19 mouse cellular contexts compared by ENCODE assay signal in genomic region chr17:12059041-12059440, GRCm38 (mm10).
"Had no signal": no experiment of that assay in that cellular context is flagged by ENCODE, and none has a peak within 500 bp of the region (broad histone marks: within the 10 kb centered on the region; RNA-seq: fewer than 3 reads in every experiment).

No protein-coding gene starts in this region.

- H3K36me3 ChIP-seq: liver, embryonic 15.5 days; midbrain, embryonic 10.5 days; midbrain, embryonic 13.5 days; neural tube, embryonic 13.5 days; neural tube, embryonic 15.5 days had no signal

- H3K4me3 ChIP-seq: liver, embryonic 15.5 days; midbrain, embryonic 10.5 days; midbrain, embryonic 13.5 days; myocyte; neural tube, embryonic 13.5 days; neural tube, embryonic 15.5 days had no signal

- H3K4me1 ChIP-seq: liver, embryonic 15.5 days; midbrain, embryonic 10.5 days; midbrain, embryonic 13.5 days; neural tube, embryonic 13.5 days; neural tube, embryonic 15.5 days had no signal

- H3K9ac ChIP-seq: liver, embryonic 15.5 days; lung, embryonic 14.5 days; midbrain, embryonic 13.5 days; neural tube, embryonic 13.5 days; neural tube, embryonic 15.5 days had no signal

- ATAC-seq: midbrain, embryonic 13.5 days; midbrain, embryonic 16.5 days had no signal

- H3K27me3 ChIP-seq: neural tube, embryonic 13.5 days; neural tube, embryonic 15.5 days had no signal

- DNase-seq: lung, adult 18-20 months; lung, embryonic 14.5 days; lung, postnatal 10 days; lung, postnatal 4 days; retina, postnatal 1 day; right cerebral cortex, adult 18-20 months; right cerebral cortex, postnatal 25 days; right cerebral cortex, postnatal 4 days; spleen, adult 18-20 months; thymus, adult 18-20 months; thymus, postnatal 14 days; thymus, postnatal 36 days had no signal

- H3K27ac ChIP-seq: liver, embryonic 15.5 days; midbrain, embryonic 10.5 days; midbrain, embryonic 13.5 days; neural tube, embryonic 13.5 days; neural tube, embryonic 15.5 days had no signal

- H3K9me3 ChIP-seq: liver, embryonic 15.5 days; midbrain, embryonic 13.5 days; neural tube, embryonic 15.5 days had no signal

- H3K4me2 ChIP-seq: liver, embryonic 15.5 days; lung, embryonic 14.5 days; midbrain, embryonic 13.5 days; neural tube, embryonic 13.5 days; neural tube, embryonic 15.5 days had no signal
